Mouse (Mus musculus): ENCODE data around the gene Hdac7.

GRCm38 (mm10) chr15:97829432-97829831 lies 14.9 kb downstream of the Hdac7 start:
- TF ChIP-seq CTCF (IDR thresholded peaks at IDR 0.05; ENCODE audit: low read depth) (no peak), EP300 (IDR thresholded peaks at IDR 0.05; ENCODE audit: low read depth) (no peak)

Data from liver, postnatal 0 days (tissue).